Mouse (Mus musculus) limb, embryonic 14.5 days (tissue): ENCODE measurements at regions not wholly inside any gene's neighbourhood (a gene's known extent, or its start where the extent isn't known, plus 50 kb on each side); places are given as distances from the start of the nearest gene placed in this dataset.

Source experiments
- ATAC-seq: fragments of 200-750 bp; cut with Nextera tagmentation; 2 replicates; pipeline ENCODE4 v1.8.0; 2017; ENCODE audit warnings: low read depth, moderate number of reproducible peaks, moderate TSS enrichment; ENCODE audit not compliant: low FRiP score
- DNase-seq: peaks from one replicate; pipeline ENCODE4 v3.0.0-alpha.2; 2015; ENCODE audit warnings: low spot score
- H3K27ac ChIP-seq: fragments of 300-500 bp; sonication (generic); replicated peaks from 2 replicates; pipeline ENCODE4 v1.5.1; 2014; ENCODE audit warnings: low read depth, mild to moderate bottlenecking, low read length, moderate library complexity, mixed read lengths
- H3K27me3 ChIP-seq: fragments of 300-500 bp; sonication (generic); 2 replicates; pipeline ENCODE4 v1.6.1; 2014; ENCODE audit warnings: low read length, mixed read lengths; ENCODE audit not compliant: control insufficient read depth, insufficient read depth
- H3K36me3 ChIP-seq: fragments of 300-500 bp; sonication (generic); 2 replicates; pipeline ENCODE4 v1.6.1; 2014; ENCODE audit warnings: mild to moderate bottlenecking, low read length, moderate library complexity, mixed read lengths; ENCODE audit not compliant: control insufficient read depth, insufficient read depth
- H3K4me1 ChIP-seq: fragments of 300-500 bp; sonication (generic); 2 replicates; pipeline ENCODE4 v1.6.1; 2014; ENCODE audit warnings: antibody characterized with exemption, low read length, mixed read lengths; ENCODE audit not compliant: control insufficient read depth, insufficient read depth
- H3K4me2 ChIP-seq: fragments of 300-500 bp; sonication (generic); replicated peaks from 2 replicates; pipeline ENCODE4 v1.6.1; 2014; ENCODE audit warnings: low read depth, mild to moderate bottlenecking, low read length, moderate library complexity; ENCODE audit not compliant: severe bottlenecking
- H3K4me3 ChIP-seq: fragments of 300-500 bp; sonication (generic); replicated peaks from 2 replicates; pipeline ENCODE4 v1.5.1; 2014; ENCODE audit warnings: low read length
- H3K9ac ChIP-seq: fragments of 300-500 bp; sonication (generic); 2 replicates; pipeline ENCODE4 v1.6.1; 2014; ENCODE audit warnings: mild to moderate bottlenecking, low read depth, low read length, moderate library complexity; ENCODE audit not compliant: severe bottlenecking
- H3K9me3 ChIP-seq: fragments of 300-500 bp; sonication (generic); 2 replicates; pipeline ENCODE4 v1.6.1; 2016; ENCODE audit warnings: low read length; ENCODE audit not compliant: control insufficient read depth
- POLR2A ChIP-seq: fragments of 200-500 bp; IDR thresholded peaks from 2 replicates; pipeline ENCODE4 v1.8.0; 2012; ENCODE audit warnings: inconsistent platforms, mild to moderate bottlenecking, moderate library complexity, borderline replicate concordance; ENCODE audit not compliant: insufficient read depth, insufficient read length; ENCODE audit errors: extremely low read depth
- WGBS: fragments of 180-500 bp; shearing (Covaris S2); extraction: QIAGEN DNeasy Blood & Tissue Kit; methylation state at CpG from one replicate; pipeline ENCODE4 v1.1.7; 2014; 5-methylcytosine and 5-hydroxymethylcytosine counted together

DNA sequence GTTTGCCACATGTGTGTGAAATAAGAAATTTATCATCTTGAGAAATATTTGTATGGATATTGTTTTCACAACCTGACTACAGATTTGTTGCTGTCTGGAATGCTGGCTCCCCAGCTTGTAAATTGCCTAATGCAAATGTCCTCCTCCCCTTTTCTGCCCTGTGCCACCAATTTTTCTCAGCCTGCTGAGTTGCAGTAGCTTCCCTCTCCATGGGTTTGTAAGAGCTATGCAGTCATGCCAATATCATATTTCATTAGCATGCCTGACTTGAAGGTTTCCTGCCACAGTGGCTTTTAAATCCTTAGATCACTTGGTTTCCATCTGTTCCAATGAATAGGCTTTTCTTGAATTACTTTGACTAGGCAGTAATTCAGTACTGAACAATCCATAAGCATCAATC, 383.9 kb upstream of the Gli3 start:
- DNase-seq (peak; percentile 47), ATAC-seq (peak; percentile 84)
- Histone ChIP-seq H3K27me3 (no peaks in the 10 kb centered on the region), H3K9me3 (no peaks in the 10 kb centered on the region), H3K9ac (no peak overlapping the region), H3K36me3 (no peaks in the 10 kb centered on the region), H3K4me1 (peaks cover 6% of the 10 kb centered on the region; the same call in 1 of the 2 replicates), H3K27ac (no peak overlapping the region), H3K4me3 (no peak overlapping the region), H3K4me2 (no peak overlapping the region)
- TF ChIP-seq POLR2A = no peak

GRCm38 (mm10) chr13:15082255-15082932, 380.6 kb upstream of the Gli3 start:
- H3K4me3 ChIP-seq = no peak overlapping the region
- no peak for TF ChIP-seq POLR2A
- no peaks in the 10 kb centered on the region for H3K9me3 ChIP-seq
- 84% methylated on average over 2 of the region's 2 CpGs for WGBS
- H3K4me2 ChIP-seq = no peak overlapping the region
- H3K4me1 ChIP-seq = peaks cover 6% of the 10 kb centered on the region; the same call in 1 of the 2 replicates
- no peak for ATAC-seq
- no peaks in the 10 kb centered on the region for H3K27me3 ChIP-seq
- no peak overlapping the region for H3K27ac ChIP-seq
- H3K9ac ChIP-seq = no peak overlapping the region
- H3K36me3 ChIP-seq = no peaks in the 10 kb centered on the region
- DNase-seq = no peak

GRCm38 (mm10) chr13:15094836-15095235, 368.2 kb upstream of the Gli3 start:
- TF ChIP-seq POLR2A = no peak
- Histone ChIP-seq H3K9me3 (no peaks in the 10 kb centered on the region), H3K4me3 (no peak overlapping the region), H3K27ac (no peak overlapping the region), H3K36me3 (no peaks in the 10 kb centered on the region), H3K4me1 (no peaks in the 10 kb centered on the region), H3K9ac (no peak overlapping the region), H3K4me2 (no peak overlapping the region), H3K27me3 (no peaks in the 10 kb centered on the region)
- 70% methylated on average over 1 of the region's 1 CpGs for WGBS
- ATAC-seq (no peak), DNase-seq (no peak)

DNA sequence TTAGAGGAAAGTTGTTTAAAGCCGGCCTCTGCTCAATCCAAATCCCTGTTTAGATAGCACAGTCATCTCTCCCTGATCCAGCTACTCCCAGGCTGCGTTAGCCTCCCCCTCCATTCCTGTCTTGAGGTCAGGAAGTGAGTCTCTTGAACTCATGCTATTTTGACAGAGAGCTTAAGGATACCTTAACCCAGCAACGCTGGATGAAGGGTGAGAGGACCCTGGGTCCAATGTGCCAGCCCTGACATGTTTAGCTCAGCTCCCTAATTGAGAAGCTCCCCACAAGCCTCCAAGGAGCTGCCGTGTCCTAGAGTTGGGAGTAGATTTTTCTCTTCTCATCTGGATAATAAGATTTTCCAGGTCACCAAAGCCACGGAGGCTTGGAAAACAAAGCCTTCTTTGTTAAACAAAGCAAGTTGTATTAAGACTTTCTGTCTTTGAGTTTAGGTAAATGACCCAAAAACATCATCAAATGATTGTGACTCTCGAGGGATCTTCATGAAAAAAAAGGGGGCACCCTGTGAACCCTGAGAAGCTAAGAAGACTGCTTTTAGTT, 355.2 kb upstream of the Gli3 start:
- Histone ChIP-seq H3K9ac (no peak overlapping the region), H3K4me1 (peaks cover 8% of the 10 kb centered on the region; the same call in 1 of the 2 replicates), H3K9me3 (peaks cover 6% of the 10 kb centered on the region; the same call in 1 of the 2 replicates), H3K36me3 (no peaks in the 10 kb centered on the region), H3K27ac (no peak overlapping the region), H3K4me3 (no peak overlapping the region), H3K4me2 (no peak overlapping the region), H3K27me3 (no peaks in the 10 kb centered on the region)
- TF ChIP-seq POLR2A = no peak
- ATAC-seq (no peak), DNase-seq (no peak)
- WGBS = 40% methylated on average over 6 of the region's 6 CpGs

- ATAC-seq (no peak), DNase-seq (peak; percentile 54)
- H3K36me3 ChIP-seq = no peaks in the 10 kb centered on the region
- H3K4me2 ChIP-seq = no peak overlapping the region
- no peaks in the 10 kb centered on the region for H3K27me3 ChIP-seq
- H3K4me3 ChIP-seq = no peak overlapping the region
- TF ChIP-seq POLR2A = no peak
- WGBS = 61% methylated on average over 7 of the region's 7 CpGs
- H3K9ac ChIP-seq = no peak overlapping the region
- no peak overlapping the region for H3K27ac ChIP-seq
- H3K9me3 ChIP-seq = no peaks in the 10 kb centered on the region
- no peaks in the 10 kb centered on the region for H3K4me1 ChIP-seq
Observed at GRCm38 (mm10) chr13:15113383-15113782, 349.7 kb upstream of the Gli3 start.
